Mouse (Mus musculus): Measurements from ENCODE around the gene Hsd3b5. TPM values are rescaled to one million over a fixed set of nuclear protein-coding genes. Genes with fewer than 3 reads are reported as not detected.

The Hsd3b5 gene
- polyA plus RNA-seq, 1 experiment from 2014 or later = not detected

Other genes with a start within 250 kb of the Hsd3b5 start
- gene Zfp697, start 247.8 kb downstream of the Hsd3b5 start, polyA plus RNA-seq (2016; fragmentation: Nextera tagmentation; extraction: Ambion mirVana) = 6.8 and 8.3 TPM in 2 replicates
- gene Gm4450, start 173.1 kb downstream of the Hsd3b5 start, polyA plus RNA-seq (2016; fragmentation: Nextera tagmentation; extraction: Ambion mirVana) = not detected in 2 replicates
- gene Hsd3b4, start 119.7 kb downstream of the Hsd3b5 start, polyA plus RNA-seq (2016; fragmentation: Nextera tagmentation; extraction: Ambion mirVana) = not detected in 2 replicates
- gene Gm10681, start 41.4 kb downstream of the Hsd3b5 start, polyA plus RNA-seq (2016; fragmentation: Nextera tagmentation; extraction: Ambion mirVana) = not detected in 2 replicates
- not detected in 2 replicates for gene Hsd3b2, start 94.3 kb upstream of the Hsd3b5 start, polyA plus RNA-seq (2016; fragmentation: Nextera tagmentation; extraction: Ambion mirVana)
- 0.04 TPM in 1 of 2 replicates, not detected in the other for gene Hsd3b3, start 132.9 kb upstream of the Hsd3b5 start, polyA plus RNA-seq (2016; fragmentation: Nextera tagmentation; extraction: Ambion mirVana)
- gene Hsd3b6, start 184.2 kb upstream of the Hsd3b5 start, polyA plus RNA-seq (2016; fragmentation: Nextera tagmentation; extraction: Ambion mirVana) = 7.9 and 11.5 TPM in 2 replicates
- gene Hsd3b1, start 229.5 kb upstream of the Hsd3b5 start, polyA plus RNA-seq (2016; fragmentation: Nextera tagmentation; extraction: Ambion mirVana) = 0.07 and 0.36 TPM in 2 replicates